Mouse (Mus musculus): ENCODE data around the gene Pigu. TPM values are rescaled to one million over a fixed set of nuclear protein-coding genes. Genes with fewer than 3 reads are reported as not detected.

Gene Pigu
- polyA plus RNA-seq, 1 experiment from 2014 or later: 53.6 TPM

GRCm38 (mm10) chr2:155381643-155382331 is 24.6 kb upstream of the Pigu start:
- peak overlapping the region; percentile 84 for H3K4me2 ChIP-seq
- peak; percentile 94 for ATAC-seq (ENCODE audit: low FRiP score)
- peak overlapping the region; percentile 65 for H3K4me3 ChIP-seq
- H3K9ac ChIP-seq: peak overlapping the region; percentile 94
- H3K27me3 ChIP-seq: peaks cover 6% of the 10 kb centered on the region
- H3K9me3 ChIP-seq: no peaks in the 10 kb centered on the region
- H3K4me1 ChIP-seq (replicated peaks): peaks cover 60% of the 10 kb centered on the region
- WGBS: under 1% methylated on average over 67 of the region's 68 CpGs
- peak overlapping the region; percentile 100 for H3K27ac ChIP-seq
- peaks cover 18% of the 10 kb centered on the region for H3K36me3 ChIP-seq

- no peak for ATAC-seq (ENCODE audit: low FRiP score)
- Histone ChIP-seq H3K4me1 (replicated peaks) (peaks cover 52% of the 10 kb centered on the region), H3K9ac (peak overlapping the region; percentile 94)
Observed at GRCm38 (mm10) chr2:155381060-155381437, 23.8 kb upstream of the Pigu start.

GRCm38 (mm10) chr2:155380261-155381059 is 23.2 kb upstream of the Pigu start, which contains the start of gene Trp53inp2:
TSS of gene Trp53inp2 (plus strand) at chr2:155381059.
- no peaks in the 10 kb centered on the region for H3K9me3 ChIP-seq
- peak within 1 kb of the TSS; percentile 84 for H3K4me2 ChIP-seq
- 41% methylated on average over 8 of the region's 8 CpGs for WGBS
- H3K4me1 ChIP-seq (replicated peaks): peaks cover 47% of the 10 kb centered on the region
- peak within 1 kb of the TSS; percentile 94 for H3K9ac ChIP-seq
- H3K36me3 ChIP-seq: peaks cover 5% of the 10 kb centered on the region
- peak within 1 kb of the TSS; percentile 65 for H3K4me3 ChIP-seq
- peaks cover 6% of the 10 kb centered on the region for H3K27me3 ChIP-seq
- peak within 1 kb of the TSS; percentile 100 for H3K27ac ChIP-seq
- no peak for ATAC-seq (ENCODE audit: low FRiP score)

More at GRCm38 (mm10) chr2:155381060-155381437, 23.8 kb upstream of the Pigu start:
- under 1% methylated on average over 11 of the region's 11 CpGs for WGBS
- Histone ChIP-seq H3K9me3 (no peaks in the 10 kb centered on the region), H3K27me3 (peaks cover 6% of the 10 kb centered on the region), H3K36me3 (peaks cover 11% of the 10 kb centered on the region), H3K27ac (peak overlapping the region; percentile 100), H3K4me3 (peak overlapping the region; percentile 65), H3K4me2 (peak overlapping the region; percentile 84)

GRCm38 (mm10) chr2:155376191-155376590 is 19.0 kb upstream of the Pigu start:
- WGBS: 87% methylated on average over 10 of the region's 10 CpGs
- no peak overlapping the region for H3K27ac ChIP-seq
- peaks cover 6% of the 10 kb centered on the region for H3K27me3 ChIP-seq
- ATAC-seq (ENCODE audit: low FRiP score): no peak
- H3K4me3 ChIP-seq: no peak overlapping the region
- no peaks in the 10 kb centered on the region for H3K9me3 ChIP-seq
- H3K4me1 ChIP-seq (replicated peaks): peaks cover 14% of the 10 kb centered on the region
- H3K4me2 ChIP-seq: no peak overlapping the region
- H3K36me3 ChIP-seq: no peaks in the 10 kb centered on the region
- H3K9ac ChIP-seq: no peak overlapping the region

GRCm38 (mm10) chr2:155374521-155374920 is 17.3 kb upstream of the Pigu start:
- H3K9ac ChIP-seq: no peak overlapping the region
- no peaks in the 10 kb centered on the region for H3K36me3 ChIP-seq
- no peak overlapping the region for H3K4me2 ChIP-seq
- H3K4me1 ChIP-seq (replicated peaks): 0 out of 2 replicates have a peak, but pooled peaks cover 3% of the 10 kb centered on the region
- peaks cover 4% of the 10 kb centered on the region for H3K27me3 ChIP-seq
- no peaks in the 10 kb centered on the region for H3K9me3 ChIP-seq
- no peak overlapping the region for H3K27ac ChIP-seq
- no peak overlapping the region for H3K4me3 ChIP-seq
- ATAC-seq (ENCODE audit: low FRiP score): no peak

- Histone ChIP-seq H3K9me3 (no peaks in the 10 kb centered on the region), H3K27ac (no peak overlapping the region), H3K4me3 (no peak overlapping the region), H3K4me1 (replicated peaks) (0 out of 2 replicates have a peak, but pooled peaks cover 6% of the 10 kb centered on the region), H3K27me3 (no peaks in the 10 kb centered on the region), H3K36me3 (no peaks in the 10 kb centered on the region), H3K4me2 (no peak overlapping the region), H3K9ac (no peak overlapping the region)
- WGBS: 80% methylated on average over 1 of the region's 1 CpGs
- no peak for ATAC-seq (ENCODE audit: low FRiP score)
Observed at GRCm38 (mm10) chr2:155373886-155374285, 16.7 kb upstream of the Pigu start.

- 84% methylated on average over 1 of the region's 1 CpGs for WGBS
- Histone ChIP-seq H3K36me3 (no peaks in the 10 kb centered on the region), H3K9me3 (no peaks in the 10 kb centered on the region), H3K27ac (no peak overlapping the region), H3K4me2 (no peak overlapping the region), H3K9ac (no peak overlapping the region), H3K4me1 (replicated peaks) (0 out of 2 replicates have a peak, but pooled peaks cover 6% of the 10 kb centered on the region), H3K4me3 (no peak overlapping the region), H3K27me3 (no peaks in the 10 kb centered on the region)
- no peak for ATAC-seq (ENCODE audit: low FRiP score)
Observed at GRCm38 (mm10) chr2:155373302-155373701, 16.1 kb upstream of the Pigu start.

- no peaks in the 10 kb centered on the region for H3K9me3 ChIP-seq
- ATAC-seq (ENCODE audit: low FRiP score): no peak
- H3K9ac ChIP-seq: no peak overlapping the region
- no peaks in the 10 kb centered on the region for H3K36me3 ChIP-seq
- H3K27me3 ChIP-seq: no peaks in the 10 kb centered on the region
- WGBS: 74% methylated on average over 4 of the region's 4 CpGs
- no peak overlapping the region for H3K4me2 ChIP-seq
- no peak overlapping the region for H3K4me3 ChIP-seq
- H3K4me1 ChIP-seq (replicated peaks): 0 out of 2 replicates have a peak, but pooled peaks cover 6% of the 10 kb centered on the region
- no peak overlapping the region for H3K27ac ChIP-seq
Observed at GRCm38 (mm10) chr2:155372451-155372850, 15.2 kb upstream of the Pigu start.

GRCm38 (mm10) chr2:155369333-155369883 is 12.2 kb upstream of the Pigu start:
- H3K4me2 ChIP-seq: no peak overlapping the region
- H3K4me3 ChIP-seq: no peak overlapping the region
- no peaks in the 10 kb centered on the region for H3K36me3 ChIP-seq
- no peaks in the 10 kb centered on the region for H3K9me3 ChIP-seq
- whole genome bisulfite sequencing: 65% methylated on average over 7 of the region's 7 CpGs
- no peak for ATAC-seq (ENCODE audit: low FRiP score)
- H3K27me3 ChIP-seq: no peaks in the 10 kb centered on the region
- H3K27ac ChIP-seq: no peak overlapping the region
- H3K4me1 ChIP-seq (replicated peaks): 0 out of 2 replicates have a peak, but pooled peaks cover 6% of the 10 kb centered on the region
- no peak overlapping the region for H3K9ac ChIP-seq

- WGBS: 88% methylated on average over 7 of the region's 7 CpGs
- Histone ChIP-seq H3K4me1 (replicated peaks) (0 out of 2 replicates have a peak, but pooled peaks cover 6% of the 10 kb centered on the region), H3K36me3 (no peaks in the 10 kb centered on the region), H3K27ac (no peak overlapping the region), H3K27me3 (no peaks in the 10 kb centered on the region), H3K4me3 (no peak overlapping the region), H3K4me2 (no peak overlapping the region), H3K9ac (no peak overlapping the region), H3K9me3 (no peaks in the 10 kb centered on the region)
- ATAC-seq (ENCODE audit: low FRiP score): no peak
Observed at GRCm38 (mm10) chr2:155367635-155368284, 10.5 kb upstream of the Pigu start.

- WGBS: 35% methylated on average over 14 of the region's 14 CpGs
- Histone ChIP-seq H3K9ac (peak overlapping the region; percentile 66), H3K27me3 (0 out of 2 replicates have a peak, but pooled peaks cover 4% of the 10 kb centered on the region)
Observed at GRCm38 (mm10) chr2:155357686-155358399, 613 bp upstream of the Pigu start.

More at GRCm38 (mm10) chr2:155357686-155358399, 613 bp upstream of the Pigu start:
- peak overlapping the region; percentile 56 for H3K27ac ChIP-seq
- H3K9me3 ChIP-seq: no peaks in the 10 kb centered on the region
- peak overlapping the region; percentile 58 for H3K4me2 ChIP-seq
- ATAC-seq (ENCODE audit: low FRiP score): peak; percentile 62
- H3K4me3 ChIP-seq: peak overlapping the region; percentile 86
- peaks cover 13% of the 10 kb centered on the region for H3K4me1 ChIP-seq (replicated peaks)
- no peaks in the 10 kb centered on the region for H3K36me3 ChIP-seq
